Mouse (Mus musculus) bone marrow macrophage, adult 2 months (primary cell): ENCODE results near the gene Ift140.

Experiments used
- CTCF ChIP-seq: IDR thresholded peaks from 2 replicates; pipeline ENCODE4 v1.5.1; 2012; ENCODE audit warnings: low read depth, mild to moderate bottlenecking, low read length, moderate library complexity
- POLR2A ChIP-seq: IDR thresholded peaks from 2 replicates; pipeline ENCODE4 v1.6.1; 2012; ENCODE audit warnings: mild to moderate bottlenecking, low read depth, low read length, borderline replicate concordance

GRCm38 (mm10) chr17:25080210-25080609 lies 64.3 kb downstream of the Ift140 start:
- no peak for TF ChIP-seq CTCF
- no peak for TF ChIP-seq POLR2A
